Mouse (Mus musculus) bone marrow, adult 2 months (tissue): ENCODE results near the gene 4430402I18Rik. TPM values are rescaled to one million over a fixed set of nuclear protein-coding genes. Genes with fewer than 3 reads are reported as not detected.

Experiments used
- H3K27ac ChIP-seq: fragments of 200-500 bp; 2 replicates; pipeline ENCODE4 v1.5.1; 2012; ENCODE audit warnings: low read depth, mild to moderate bottlenecking, control low read depth, inconsistent platforms, low read length; ENCODE audit not compliant: control insufficient read depth, poor library complexity, insufficient read depth
- H3K4me1 ChIP-seq: fragments of 200-500 bp; 2 replicates; pipeline ENCODE4 v1.6.1; 2011; ENCODE audit warnings: low read length; ENCODE audit not compliant: control insufficient read depth, insufficient read depth
- H3K4me3 ChIP-seq: fragments of 200-500 bp; replicated peaks from 2 replicates; pipeline ENCODE3; 2011; ENCODE audit warnings: mild to moderate bottlenecking, low read depth, low read length, control low read depth; ENCODE audit not compliant: control insufficient read depth
- CTCF ChIP-seq: fragments of 200-500 bp; IDR thresholded peaks from 2 replicates; pipeline ENCODE4 v1.5.1; 2011; ENCODE audit warnings: low read length, control low read depth; ENCODE audit not compliant: control insufficient read depth, insufficient read depth
- POLR2A ChIP-seq: fragments of 200-500 bp; IDR thresholded peaks from 2 replicates; pipeline ENCODE4 v1.6.1; 2011; ENCODE audit warnings: low read depth, mild to moderate bottlenecking, control low read depth, low read length, borderline replicate concordance; ENCODE audit not compliant: control insufficient read depth
- WGBS: fragments of 180-500 bp; shearing (Covaris S2); methylation state at CpG from one replicate; pipeline ENCODE4 v1.1.7; 2018; 5-methylcytosine and 5-hydroxymethylcytosine counted together
- polyA plus RNA-seq: library from polyadenylated mRNA; stranded (reverse); fragments of >200 nt; gene quantifications from 2 replicates; pipeline ENCODE4 v1.2.4, GENCODE M21; 2011; ENCODE audit warnings: low replicate concordance; ENCODE audit not compliant: missing spikeins, insufficient read depth, insufficient read length

The 4430402I18Rik gene
- polyA plus RNA-seq, 1 experiment = not detected

GRCm38 (mm10) chr19:28947311-28947710 is 20.3 kb downstream of the 4430402I18Rik start:
- WGBS = 29% methylated on average over 2 of the region's 2 CpGs
- no peak for TF ChIP-seq CTCF
- TF ChIP-seq POLR2A = no peak
- H3K4me1 ChIP-seq = no peaks in the 10 kb centered on the region

DNA sequence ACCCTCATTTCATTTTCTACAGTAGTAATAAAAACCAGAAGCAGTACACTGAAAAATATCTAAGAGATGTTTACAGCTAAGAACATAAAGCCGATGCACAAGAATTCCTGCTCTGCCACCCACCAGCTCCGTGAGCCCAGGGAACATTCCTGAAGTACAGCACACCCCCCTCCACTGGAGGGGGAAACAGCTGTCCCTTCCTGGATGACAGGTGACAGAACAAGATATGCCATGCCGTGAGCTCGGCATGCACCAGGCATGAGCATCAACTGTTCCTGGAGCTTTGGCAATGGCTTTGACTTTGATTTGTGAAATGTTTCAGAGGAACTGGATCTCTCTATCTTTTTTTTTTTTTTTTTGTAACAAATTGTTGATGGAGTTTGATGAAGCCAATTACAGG is 20.8 kb downstream of the 4430402I18Rik start:
- Histone ChIP-seq H3K4me1 (no peaks in the 10 kb centered on the region), H3K27ac (no peak overlapping the region), H3K4me3 (no peak overlapping the region)
- no peak for TF ChIP-seq CTCF
- no peak for TF ChIP-seq POLR2A
- WGBS = 33% methylated on average over 4 of the region's 4 CpGs

More at GRCm38 (mm10) chr19:28947311-28947710, 20.3 kb downstream of the 4430402I18Rik start:
- no peak overlapping the region for H3K4me3 ChIP-seq
- no peak overlapping the region for H3K27ac ChIP-seq

DNA sequence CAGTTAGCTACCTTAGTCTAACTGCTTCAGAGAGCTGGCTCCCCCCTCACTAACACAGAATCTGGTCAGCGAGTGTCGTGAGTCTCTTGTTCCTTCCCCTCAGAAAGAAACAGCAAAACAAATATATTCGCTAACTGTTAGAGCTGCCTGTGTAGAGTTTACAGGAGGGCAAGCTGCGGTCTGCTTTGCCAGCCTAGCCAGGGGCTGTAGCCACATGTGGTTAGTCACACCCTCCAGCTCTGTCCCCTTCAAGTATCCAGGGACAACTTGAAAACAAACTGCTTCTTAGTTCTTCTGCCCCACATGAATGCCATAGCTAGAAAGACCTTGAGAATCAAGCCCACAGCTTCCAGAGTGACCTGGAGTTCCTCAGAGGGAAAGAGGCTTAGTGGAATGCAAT is 26.3 kb downstream of the 4430402I18Rik start:
- WGBS = 46% methylated on average over 4 of the region's 4 CpGs
- Histone ChIP-seq H3K4me1 (no peaks in the 10 kb centered on the region), H3K27ac (no peak overlapping the region), H3K4me3 (no peak overlapping the region)
- TF ChIP-seq POLR2A (no peak), CTCF (no peak)

GRCm38 (mm10) chr19:28940135-28940874 is 27.3 kb downstream of the 4430402I18Rik start:
- Histone ChIP-seq H3K4me1 (no peaks in the 10 kb centered on the region), H3K27ac (no peak overlapping the region), H3K4me3 (no peak overlapping the region)
- 61% methylated on average over 9 of the region's 9 CpGs for WGBS
- TF ChIP-seq CTCF (no peak), POLR2A (no peak)

DNA sequence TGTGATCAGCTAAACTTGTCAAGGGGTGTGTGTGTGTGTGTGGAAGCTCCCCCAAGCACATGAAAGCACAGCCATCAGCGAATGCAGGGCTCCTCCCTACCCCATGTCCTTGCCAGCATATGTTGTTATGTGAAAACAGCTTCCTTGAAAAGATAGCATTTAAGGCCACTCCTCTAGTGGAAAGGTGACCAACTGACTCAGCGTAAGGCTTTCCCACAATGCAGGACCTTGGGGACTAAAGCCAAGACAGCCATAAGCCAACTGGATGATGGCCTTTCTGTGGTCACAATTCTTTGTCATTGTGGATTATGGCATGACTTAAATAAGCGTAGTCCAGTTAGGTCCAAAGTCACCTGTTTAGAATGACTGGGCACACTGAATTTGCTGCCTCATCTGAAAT is 32.7 kb downstream of the 4430402I18Rik start:
- H3K27ac ChIP-seq = no peak overlapping the region
- no peaks in the 10 kb centered on the region for H3K4me1 ChIP-seq
- no peak overlapping the region for H3K4me3 ChIP-seq
- 82% methylated on average over 3 of the region's 3 CpGs for WGBS
- TF ChIP-seq POLR2A (no peak), CTCF (no peak)

GRCm38 (mm10) chr19:28929034-28929433 is 38.6 kb downstream of the 4430402I18Rik start:
- Histone ChIP-seq H3K4me3 (no peak overlapping the region), H3K27ac (no peak overlapping the region), H3K4me1 (no peaks in the 10 kb centered on the region)
- TF ChIP-seq CTCF (no peak), POLR2A (no peak)

DNA sequence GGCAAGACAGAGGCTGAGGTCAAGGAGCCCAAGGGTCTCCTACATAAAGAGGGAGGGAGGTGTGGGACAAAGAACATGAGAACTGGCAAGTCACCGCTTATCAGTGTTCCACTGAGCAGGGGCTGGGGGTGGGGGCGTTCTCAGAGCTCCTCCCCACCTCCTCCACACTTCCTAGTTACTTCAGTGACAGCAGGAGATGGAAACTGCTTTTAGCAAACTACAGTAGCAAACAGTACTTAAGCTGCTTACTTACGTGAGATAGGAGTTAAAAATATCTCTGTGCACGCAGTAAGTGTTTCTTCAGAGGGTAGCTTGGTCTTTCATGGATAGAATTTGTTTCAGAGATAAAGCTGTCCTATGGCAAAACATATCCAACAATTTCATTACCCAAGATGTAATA is 40.2 kb downstream of the 4430402I18Rik start:
- no peak overlapping the region for H3K27ac ChIP-seq
- no peak overlapping the region for H3K4me3 ChIP-seq
- TF ChIP-seq CTCF (no peak), POLR2A (no peak)
- 46% methylated on average over 4 of the region's 4 CpGs for WGBS
- H3K4me1 ChIP-seq = no peaks in the 10 kb centered on the region

GRCm38 (mm10) chr19:28926366-28926765 is 41.2 kb downstream of the 4430402I18Rik start:
- H3K4me1 ChIP-seq = no peaks in the 10 kb centered on the region
- TF ChIP-seq POLR2A (no peak), CTCF (no peak)
- no peak overlapping the region for H3K4me3 ChIP-seq
- H3K27ac ChIP-seq = no peak overlapping the region
- whole genome bisulfite sequencing = 85% methylated on average over 5 of the region's 5 CpGs
